Mouse (Mus musculus): ENCODE data around the gene Dnajb6. TPM values are rescaled to one million over a fixed set of nuclear protein-coding genes. Genes with fewer than 3 reads are reported as not detected.
A peak's percentile ranks its signal among the peaks of the same experiment; 100 is the strongest.
"Not testable (repeated sequence)": the region's sequence is repeated elsewhere in the genome, so short reads cannot be mapped to it uniquely, and the experiment has no call there.

The Dnajb6 gene
- polyA plus RNA-seq (2015; fragmentation: Nextera tagmentation; extraction: Ambion mirVana) = 86.4 and 90.0 TPM in 2 replicates

DNA sequence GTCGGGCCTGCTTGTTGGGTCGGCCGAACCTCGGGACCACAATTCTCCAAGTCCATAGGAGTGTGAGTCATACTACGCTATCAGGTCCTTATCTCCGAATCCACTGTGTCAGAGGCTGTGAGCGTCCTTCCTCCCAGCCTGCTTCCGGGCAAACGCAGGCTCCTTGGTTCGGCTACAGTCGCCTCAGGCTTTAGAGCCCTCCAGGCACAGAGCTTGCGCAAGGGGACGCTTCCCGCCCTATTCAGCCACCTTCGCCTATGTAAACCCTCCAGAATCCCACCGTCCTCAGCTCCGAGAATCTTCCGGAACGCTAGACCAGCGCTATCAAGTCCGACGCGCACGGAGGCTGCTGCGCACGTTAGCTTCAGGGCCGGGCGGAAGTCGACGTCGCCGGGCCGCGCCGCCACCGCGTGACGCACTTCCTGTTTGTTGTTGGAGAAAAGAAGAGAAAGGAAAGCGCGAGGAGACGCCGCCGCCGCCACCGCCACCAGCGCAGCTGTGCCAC lies at the start of gene Dnajb6, which contains the start of gene Gm5129:
Gene Dnajb6 (plus strand): TSS at position 132 of the 505 bp plus-strand sequence.
Gene Gm5129 (minus strand): TSS at position 380 of the 505 bp plus-strand sequence.
- peak within 1 kb of the TSS; percentile 94 for H3K9ac ChIP-seq
- H3K27me3 ChIP-seq (replicated peaks) = no peaks in the 10 kb centered on the region
- peak within 1 kb of the TSS; percentile 97 for H3K27ac ChIP-seq (replicated peaks)
- under 1% methylated on average over 46 of the region's 46 CpGs for WGBS
- H3K4me2 ChIP-seq = peak within 1 kb of the TSS; percentile 81
- H3K36me3 ChIP-seq = no peaks in the 10 kb centered on the region
- H3K9me3 ChIP-seq = no peaks in the 10 kb centered on the region
- ATAC-seq (ENCODE audit: extremely low read depth, insufficient number of reproducible peaks, low FRiP score, low TSS enrichment) = peak; percentile 74
- H3K4me3 ChIP-seq = peak within 1 kb of the TSS; percentile 81
- peaks cover 41% of the 10 kb centered on the region for H3K4me1 ChIP-seq

DNA sequence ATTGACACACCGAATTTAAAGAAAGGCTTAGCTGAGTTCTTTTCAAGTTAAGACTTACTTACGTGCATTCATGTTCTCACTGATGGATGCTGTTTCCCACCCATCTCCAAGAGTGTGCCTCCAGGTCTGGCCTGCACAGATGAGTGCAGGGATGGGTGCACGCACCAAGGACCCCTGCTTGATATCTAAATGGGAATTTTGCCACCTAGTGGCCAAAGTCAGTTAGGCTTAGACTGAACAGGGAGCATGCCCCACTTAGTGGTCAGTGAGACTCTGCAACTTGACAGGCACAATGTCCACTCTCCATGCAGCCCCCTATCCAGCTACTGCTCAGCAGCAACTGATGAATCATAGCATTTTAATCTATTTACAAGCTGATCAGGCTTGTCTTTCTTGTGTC lies 47.8 kb upstream of the Dnajb6 start:
- Histone ChIP-seq H3K36me3 (no peaks in the 10 kb centered on the region), H3K9me3 (no peaks in the 10 kb centered on the region), H3K9ac (no peak overlapping the region), H3K4me3 (no peak overlapping the region), H3K4me2 (no peak overlapping the region), H3K27ac (replicated peaks) (no peak overlapping the region), H3K27me3 (replicated peaks) (no peaks in the 10 kb centered on the region), H3K4me1 (no peaks in the 10 kb centered on the region)
- ATAC-seq (ENCODE audit: extremely low read depth, insufficient number of reproducible peaks, low FRiP score, low TSS enrichment) = no peak
- WGBS = 52% methylated on average over 3 of the region's 3 CpGs

DNA sequence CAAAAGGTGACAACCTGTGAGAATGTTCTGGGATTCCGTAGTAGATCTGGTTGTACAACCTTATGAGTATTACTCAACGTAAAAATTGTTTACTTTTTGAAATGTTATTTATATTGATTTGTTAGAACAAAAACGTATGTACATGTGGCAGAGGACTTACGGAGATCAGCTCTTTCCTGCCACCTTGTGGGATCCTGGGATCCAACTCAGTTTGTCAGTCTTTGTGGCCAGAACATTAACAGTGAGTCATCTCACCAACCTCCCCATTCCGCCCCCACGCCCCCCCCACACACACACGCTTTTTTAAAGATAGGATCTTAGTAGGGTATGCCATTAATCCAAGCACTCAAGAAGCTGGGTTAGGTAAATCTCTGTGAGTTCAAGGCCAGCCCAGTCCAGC lies 47.1 kb upstream of the Dnajb6 start:
- 47% methylated on average over 7 of the region's 7 CpGs for WGBS

DNA sequence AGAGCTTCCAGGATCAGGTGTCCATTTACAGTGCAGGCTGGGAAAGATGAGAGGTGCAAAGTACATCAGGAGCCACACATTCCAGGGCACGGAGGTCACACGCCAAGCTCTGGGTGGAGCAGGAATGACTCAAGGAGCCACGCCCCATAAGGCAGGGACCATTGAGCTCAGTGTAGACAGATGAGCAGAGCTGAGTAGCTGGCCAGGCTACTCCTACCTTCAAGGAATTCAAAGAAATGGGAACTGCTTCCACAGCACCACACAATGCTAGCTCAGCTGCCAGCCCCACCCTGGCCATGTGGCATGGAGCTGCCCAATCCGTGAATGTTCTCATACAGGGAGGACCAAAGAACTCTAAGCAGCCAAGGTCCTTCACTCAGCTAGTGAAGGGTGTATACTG lies 37.0 kb upstream of the Dnajb6 start:
- Histone ChIP-seq H3K4me2 (no peak overlapping the region), H3K27ac (replicated peaks) (no peak overlapping the region), H3K9ac (no peak overlapping the region), H3K4me3 (no peak overlapping the region), H3K27me3 (replicated peaks) (0 out of 2 replicates have a peak, but pooled peaks cover 3% of the 10 kb centered on the region), H3K9me3 (no peaks in the 10 kb centered on the region), H3K4me1 (no peaks in the 10 kb centered on the region), H3K36me3 (no peaks in the 10 kb centered on the region)
- WGBS = 74% methylated on average over 4 of the region's 4 CpGs
- no peak for ATAC-seq (ENCODE audit: extremely low read depth, insufficient number of reproducible peaks, low FRiP score, low TSS enrichment)

More for the DNA sequence above, 47.1 kb upstream of the Dnajb6 start:
- Histone ChIP-seq H3K27ac (replicated peaks) (no peak overlapping the region), H3K9ac (no peak overlapping the region), H3K27me3 (replicated peaks) (no peaks in the 10 kb centered on the region), H3K36me3 (no peaks in the 10 kb centered on the region), H3K4me3 (no peak overlapping the region), H3K9me3 (no peaks in the 10 kb centered on the region), H3K4me2 (no peak overlapping the region), H3K4me1 (no peaks in the 10 kb centered on the region)
- ATAC-seq (ENCODE audit: extremely low read depth, insufficient number of reproducible peaks, low FRiP score, low TSS enrichment) = no peak

DNA sequence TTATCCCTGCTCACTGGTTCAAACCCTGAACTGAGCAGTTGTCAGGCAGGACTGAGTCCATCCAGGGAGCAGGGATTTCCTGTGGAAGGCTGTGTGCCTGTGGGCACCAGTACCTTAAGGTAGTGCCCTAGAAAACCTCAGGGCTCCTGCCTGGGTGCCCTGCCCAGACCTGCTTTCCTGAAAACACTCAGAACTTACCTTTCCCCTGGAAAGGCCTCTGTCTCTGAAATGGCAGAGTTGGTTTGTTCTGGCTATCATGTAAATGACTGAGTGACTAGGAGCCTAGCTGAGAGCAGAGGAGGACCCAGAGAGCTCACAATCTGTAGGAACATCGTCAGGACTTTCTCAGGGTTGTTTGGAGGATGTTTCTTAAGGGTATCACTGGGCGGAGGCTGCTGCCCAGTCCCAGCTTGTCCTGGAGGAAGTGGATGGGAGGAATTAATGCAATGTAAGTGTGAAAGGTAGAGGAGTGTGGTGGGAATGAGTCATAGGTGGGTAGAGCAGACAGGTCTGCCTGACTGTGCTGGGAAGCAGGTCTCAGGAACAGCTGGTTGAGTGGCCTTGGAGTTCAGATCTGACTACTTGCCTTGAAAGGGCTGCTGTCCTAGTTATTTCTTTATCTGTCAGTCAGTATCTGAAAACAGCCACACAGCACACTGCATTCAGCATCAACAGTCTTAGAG lies 35.8 kb upstream of the Dnajb6 start:
- Histone ChIP-seq H3K27ac (replicated peaks) (no peak overlapping the region), H3K36me3 (no peaks in the 10 kb centered on the region), H3K27me3 (replicated peaks) (0 out of 2 replicates have a peak, but pooled peaks cover 3% of the 10 kb centered on the region), H3K4me3 (no peak overlapping the region), H3K9me3 (no peaks in the 10 kb centered on the region), H3K4me2 (no peak overlapping the region), H3K9ac (no peak overlapping the region), H3K4me1 (no peaks in the 10 kb centered on the region)
- no peak for ATAC-seq (ENCODE audit: extremely low read depth, insufficient number of reproducible peaks, low FRiP score, low TSS enrichment)
- WGBS = 56% methylated on average over 2 of the region's 2 CpGs

DNA sequence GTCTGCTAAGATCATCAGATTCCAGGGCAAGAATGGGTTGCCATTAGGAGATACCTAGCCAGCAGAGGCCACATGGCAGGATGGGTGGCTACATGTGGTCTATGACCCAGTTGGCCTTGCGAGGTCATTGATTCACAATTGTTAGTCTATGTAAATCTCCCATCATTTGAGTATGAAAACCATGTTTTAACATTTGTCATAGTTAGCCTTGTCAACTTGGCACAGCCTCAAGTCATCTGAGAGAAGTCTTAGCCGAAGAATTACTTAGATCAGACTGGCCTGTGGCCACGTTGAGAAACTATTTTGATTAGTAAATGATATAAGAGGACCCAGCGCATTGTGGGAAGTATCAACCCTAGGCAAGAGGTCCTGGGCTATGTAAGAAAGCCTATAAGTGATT lies 28.2 kb upstream of the Dnajb6 start:
- H3K4me3 ChIP-seq = no peak overlapping the region
- no peak overlapping the region for H3K27ac ChIP-seq (replicated peaks)
- no peaks in the 10 kb centered on the region for H3K27me3 ChIP-seq (replicated peaks)
- H3K9me3 ChIP-seq = no peaks in the 10 kb centered on the region
- H3K9ac ChIP-seq = no peak overlapping the region
- WGBS = 71% methylated on average over 4 of the region's 4 CpGs
- H3K4me1 ChIP-seq = no peaks in the 10 kb centered on the region
- no peaks in the 10 kb centered on the region for H3K36me3 ChIP-seq
- ATAC-seq (ENCODE audit: extremely low read depth, insufficient number of reproducible peaks, low FRiP score, low TSS enrichment) = no peak
- H3K4me2 ChIP-seq = no peak overlapping the region

DNA sequence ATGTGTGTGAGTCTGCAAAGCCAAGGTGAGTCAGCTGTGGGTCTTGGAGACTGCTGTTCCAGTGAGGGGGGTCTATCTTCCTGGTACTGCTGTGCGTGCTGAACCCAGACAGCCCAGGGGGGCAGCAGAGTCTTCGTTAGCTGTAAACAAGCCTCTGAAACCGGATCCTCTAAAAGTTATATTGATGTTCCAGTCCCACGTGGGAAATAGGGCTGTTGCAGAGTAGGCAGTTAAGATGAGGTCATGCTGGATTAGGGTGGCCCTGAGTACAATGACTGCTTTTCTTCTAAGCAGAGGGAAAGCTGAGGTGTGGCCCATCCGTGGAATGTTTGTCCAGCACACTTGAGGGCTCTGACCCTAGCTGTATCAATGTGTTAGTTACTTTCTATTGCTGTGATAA lies 27.2 kb upstream of the Dnajb6 start:
- no peak overlapping the region for H3K27ac ChIP-seq (replicated peaks)
- no peaks in the 10 kb centered on the region for H3K4me1 ChIP-seq
- no peak overlapping the region for H3K4me2 ChIP-seq
- no peaks in the 10 kb centered on the region for H3K9me3 ChIP-seq
- 23% methylated on average over 5 of the region's 5 CpGs for WGBS
- no peak overlapping the region for H3K4me3 ChIP-seq
- no peaks in the 10 kb centered on the region for H3K27me3 ChIP-seq (replicated peaks)
- no peak overlapping the region for H3K9ac ChIP-seq
- H3K36me3 ChIP-seq = no peaks in the 10 kb centered on the region
- ATAC-seq (ENCODE audit: extremely low read depth, insufficient number of reproducible peaks, low FRiP score, low TSS enrichment) = no peak

GRCm38 (mm10) chr5:29711631-29712030 lies 23.9 kb upstream of the Dnajb6 start:
- Histone ChIP-seq H3K27ac (replicated peaks) (no peak overlapping the region), H3K4me1 (no peaks in the 10 kb centered on the region), H3K9me3 (no peaks in the 10 kb centered on the region), H3K27me3 (replicated peaks) (no peaks in the 10 kb centered on the region), H3K9ac (no peak overlapping the region), H3K4me3 (no peak overlapping the region), H3K36me3 (no peaks in the 10 kb centered on the region), H3K4me2 (no peak overlapping the region)
- no peak for ATAC-seq (ENCODE audit: extremely low read depth, insufficient number of reproducible peaks, low FRiP score, low TSS enrichment)

GRCm38 (mm10) chr5:29712906-29713305 lies 22.6 kb upstream of the Dnajb6 start:
- 47% methylated on average over 1 of the region's 1 CpGs for WGBS
- ATAC-seq (ENCODE audit: extremely low read depth, insufficient number of reproducible peaks, low FRiP score, low TSS enrichment) = no peak
- Histone ChIP-seq H3K9me3 (no peaks in the 10 kb centered on the region), H3K27me3 (replicated peaks) (no peaks in the 10 kb centered on the region), H3K36me3 (no peaks in the 10 kb centered on the region), H3K27ac (replicated peaks) (no peak overlapping the region), H3K9ac (no peak overlapping the region), H3K4me1 (no peaks in the 10 kb centered on the region), H3K4me3 (no peak overlapping the region), H3K4me2 (no peak overlapping the region)

DNA sequence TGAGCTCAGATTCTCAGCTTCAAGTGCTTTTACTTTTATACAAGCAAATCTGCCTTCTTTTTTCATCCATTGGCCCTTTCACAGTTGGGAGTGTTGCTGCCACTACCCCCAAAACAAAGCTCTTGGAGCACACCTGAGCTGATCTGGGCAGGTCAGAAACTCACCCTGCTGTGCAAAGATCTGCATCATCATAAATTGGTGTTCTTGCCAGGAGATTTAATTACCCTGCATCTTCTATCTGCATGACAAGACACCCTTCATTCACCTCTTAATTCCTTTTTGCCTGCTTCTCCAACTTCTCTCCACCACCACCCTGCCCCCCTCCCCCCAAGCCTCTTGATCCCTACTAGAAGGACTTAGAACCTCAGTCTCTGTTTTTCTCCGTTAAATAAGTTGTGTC lies 14.3 kb upstream of the Dnajb6 start:
- Histone ChIP-seq H3K9me3 (no peaks in the 10 kb centered on the region), H3K9ac (no peak overlapping the region), H3K27ac (replicated peaks) (no peak overlapping the region), H3K4me3 (no peak overlapping the region), H3K4me1 (no peaks in the 10 kb centered on the region), H3K36me3 (no peaks in the 10 kb centered on the region), H3K4me2 (no peak overlapping the region), H3K27me3 (replicated peaks) (no peaks in the 10 kb centered on the region)
- WGBS = 32% methylated on average over 1 of the region's 1 CpGs
- no peak for ATAC-seq (ENCODE audit: extremely low read depth, insufficient number of reproducible peaks, low FRiP score, low TSS enrichment)

- H3K9ac ChIP-seq = no peak overlapping the region
- no peak overlapping the region for H3K27ac ChIP-seq (replicated peaks)
- no peak overlapping the region for H3K4me2 ChIP-seq
- no peak overlapping the region for H3K4me3 ChIP-seq
- H3K36me3 ChIP-seq = no peaks in the 10 kb centered on the region
- no peaks in the 10 kb centered on the region for H3K4me1 ChIP-seq
- H3K9me3 ChIP-seq = no peaks in the 10 kb centered on the region
- no peaks in the 10 kb centered on the region for H3K27me3 ChIP-seq (replicated peaks)
- ATAC-seq (ENCODE audit: extremely low read depth, insufficient number of reproducible peaks, low FRiP score, low TSS enrichment) = no peak
- WGBS = 83% methylated on average over 2 of the region's 2 CpGs
Observed at GRCm38 (mm10) chr5:29725369-29725768, 10.1 kb upstream of the Dnajb6 start.

DNA sequence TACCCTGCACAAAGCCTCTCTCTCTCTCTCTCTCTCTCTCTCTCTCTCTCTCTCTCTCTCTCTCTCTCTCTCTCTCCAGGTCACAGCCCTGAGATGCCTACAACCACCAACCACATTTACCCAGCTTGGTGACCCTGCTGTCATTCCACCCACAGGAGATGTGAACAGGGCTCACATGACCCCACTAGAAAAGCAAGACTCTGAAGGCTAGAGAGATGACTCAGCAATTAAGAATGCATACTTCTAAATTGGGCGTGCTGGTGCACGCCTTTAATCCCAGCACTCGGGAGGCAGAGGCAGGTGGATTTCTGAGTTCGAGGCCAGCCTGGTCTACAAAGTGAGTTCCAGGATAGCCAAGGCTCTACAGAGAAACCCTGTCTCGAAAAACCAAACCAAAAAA lies 9.4 kb upstream of the Dnajb6 start:
- H3K4me1 ChIP-seq; H3K9me3 ChIP-seq; H3K36me3 ChIP-seq; H3K4me2 ChIP-seq; ATAC-seq (ENCODE audit: extremely low read depth, insufficient number of reproducible peaks, low FRiP score, low TSS enrichment); H3K4me3 ChIP-seq; H3K27me3 ChIP-seq (replicated peaks); H3K9ac ChIP-seq; H3K27ac ChIP-seq (replicated peaks): not testable (repeated sequence)
- WGBS = 79% methylated on average over 5 of the region's 5 CpGs

Measured in heart, embryonic 13.5 days (tissue).